Mouse (Mus musculus): Measurements from ENCODE around the gene Kcnv2. TPM values are rescaled to one million over a fixed set of nuclear protein-coding genes. Genes with fewer than 3 reads are reported as not detected.
A peak's percentile ranks its signal among the peaks of the same experiment; 100 is the strongest.

Gene Kcnv2
- total and polyA plus RNA-seq, 2 experiments from 2014 or later = 0.04 TPM; not detected in 1

DNA sequence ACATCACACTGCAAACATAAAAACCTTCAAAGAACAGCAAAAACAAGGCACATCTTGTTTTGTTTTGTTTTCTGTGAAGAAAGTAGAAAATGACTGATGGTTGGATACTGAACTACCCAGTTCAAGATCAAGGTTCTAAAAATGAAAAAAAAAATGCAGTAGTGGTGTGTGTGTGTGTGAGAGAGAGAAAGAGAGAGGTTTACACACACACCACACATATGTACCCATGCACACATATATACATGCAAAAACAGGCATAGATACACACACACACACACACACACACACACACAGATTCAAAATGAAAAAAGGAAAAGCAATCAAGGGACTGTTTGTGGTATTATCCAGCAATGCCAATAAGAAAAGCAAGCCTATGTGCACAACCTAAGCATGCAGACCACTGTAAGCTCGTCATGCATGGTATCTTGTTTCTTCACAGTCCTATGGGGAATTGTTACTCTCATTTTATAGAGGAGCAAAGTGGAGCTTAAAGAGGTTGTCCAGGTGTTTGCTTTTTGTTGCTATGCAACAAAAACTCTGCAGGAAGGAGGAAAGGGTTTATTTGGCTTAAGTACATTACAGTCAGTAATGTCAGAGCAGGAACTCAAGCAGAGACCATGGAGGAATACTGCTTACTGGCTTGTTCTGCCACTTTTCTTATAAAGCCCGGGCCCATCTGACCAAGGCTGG lies 57.5 kb downstream of the Kcnv2 start:
- WGBS = 70% methylated on average over 2 of the region's 2 CpGs
- Histone ChIP-seq H3K27me3 (ENCODE audit: control insufficient read depth, insufficient read depth, low read length) (no peaks in the 10 kb centered on the region), H3K9ac (replicated peaks; ENCODE audit: low read depth, low read length) (no peak overlapping the region), H3K4me2 (ENCODE audit: low read depth, low read length) (no peak overlapping the region), H3K36me3 (replicated peaks; ENCODE audit: control insufficient read depth, insufficient read depth, low read length) (no peaks in the 10 kb centered on the region), H3K27ac (ENCODE audit: low read depth) (no peak overlapping the region), H3K4me3 (ENCODE audit: low read depth, low read length) (no peak overlapping the region), H3K9me3 (replicated peaks; ENCODE audit: control insufficient read depth, low read length) (no peaks in the 10 kb centered on the region), H3K4me1 (ENCODE audit: control insufficient read depth, insufficient read depth) (peaks cover 10% of the 10 kb centered on the region; the same call in 1 of the 2 replicates)
- DNase-seq (ENCODE audit: low spot score) (no peak), ATAC-seq (ENCODE audit: insufficient read depth, low read depth) (no peak)
- no peak for TF ChIP-seq EP300 (IDR thresholded peaks at IDR 0.05; ENCODE audit: low read depth)
- no peak for TF ChIP-seq CTCF (IDR thresholded peaks at IDR 0.05; ENCODE audit: low read depth)

DNA sequence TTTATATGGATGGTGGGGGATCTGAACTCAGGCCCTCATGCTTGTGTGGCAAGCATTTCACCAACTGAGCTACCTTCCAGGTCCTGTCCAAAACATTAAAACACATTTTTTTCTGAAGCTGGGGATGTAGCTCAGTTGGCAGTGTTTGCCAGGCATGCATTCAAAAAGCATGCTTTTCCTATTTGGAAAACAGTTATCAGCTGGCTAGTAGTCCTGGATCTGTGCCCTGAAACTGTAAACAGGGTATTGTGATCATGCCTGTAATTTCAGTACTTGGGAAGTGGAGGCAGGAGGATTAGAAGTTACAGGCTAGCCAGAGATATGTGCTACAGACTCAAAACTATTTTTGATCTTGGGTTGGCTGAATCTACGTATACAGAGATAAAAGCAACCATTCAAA lies 59.7 kb downstream of the Kcnv2 start:
- ATAC-seq (ENCODE audit: insufficient read depth, low read depth) (no peak), DNase-seq (ENCODE audit: low spot score) (peak; percentile 14)
- H3K4me1 ChIP-seq (ENCODE audit: control insufficient read depth, insufficient read depth) = peaks cover 10% of the 10 kb centered on the region; the same call in 1 of the 2 replicates
- WGBS = 16% methylated on average over 1 of the region's 1 CpGs
- H3K27me3 ChIP-seq (ENCODE audit: control insufficient read depth, insufficient read depth, low read length) = no peaks in the 10 kb centered on the region
- no peaks in the 10 kb centered on the region for H3K9me3 ChIP-seq (replicated peaks; ENCODE audit: control insufficient read depth, low read length)
- TF ChIP-seq CTCF (IDR thresholded peaks at IDR 0.05; ENCODE audit: low read depth) (no peak), EP300 (IDR thresholded peaks at IDR 0.05; ENCODE audit: low read depth) (no peak)
- no peak overlapping the region for H3K4me2 ChIP-seq (ENCODE audit: low read depth, low read length)
- H3K36me3 ChIP-seq (replicated peaks; ENCODE audit: control insufficient read depth, insufficient read depth, low read length) = peaks cover 18% of the 10 kb centered on the region
- H3K4me3 ChIP-seq (ENCODE audit: low read depth, low read length) = no peak overlapping the region
- no peak overlapping the region for H3K27ac ChIP-seq (ENCODE audit: low read depth)
- no peak overlapping the region for H3K9ac ChIP-seq (replicated peaks; ENCODE audit: low read depth, low read length)

- 88% methylated on average over 5 of the region's 5 CpGs for WGBS
- Histone ChIP-seq H3K4me2 (ENCODE audit: low read depth, low read length) (no peak overlapping the region), H3K36me3 (replicated peaks; ENCODE audit: control insufficient read depth, insufficient read depth, low read length) (peaks cover 28% of the 10 kb centered on the region), H3K27me3 (ENCODE audit: control insufficient read depth, insufficient read depth, low read length) (no peaks in the 10 kb centered on the region), H3K27ac (ENCODE audit: low read depth) (no peak overlapping the region), H3K4me3 (ENCODE audit: low read depth, low read length) (no peak overlapping the region), H3K4me1 (ENCODE audit: control insufficient read depth, insufficient read depth) (peaks cover 10% of the 10 kb centered on the region; the same call in 1 of the 2 replicates), H3K9me3 (replicated peaks; ENCODE audit: control insufficient read depth, low read length) (no peaks in the 10 kb centered on the region), H3K9ac (replicated peaks; ENCODE audit: low read depth, low read length) (no peak overlapping the region)
- no peak for ATAC-seq (ENCODE audit: insufficient read depth, low read depth)
- no peak for TF ChIP-seq EP300 (IDR thresholded peaks at IDR 0.05; ENCODE audit: low read depth)
- no peak for TF ChIP-seq CTCF (IDR thresholded peaks at IDR 0.05; ENCODE audit: low read depth)
- DNase-seq (ENCODE audit: low spot score) = no peak
Observed at GRCm38 (mm10) chr19:27383266-27383665, 60.9 kb downstream of the Kcnv2 start.

- Histone ChIP-seq H3K4me3 (ENCODE audit: low read depth, low read length) (no peak overlapping the region), H3K27me3 (ENCODE audit: control insufficient read depth, insufficient read depth, low read length) (no peaks in the 10 kb centered on the region), H3K4me1 (ENCODE audit: control insufficient read depth, insufficient read depth) (peaks cover 10% of the 10 kb centered on the region; the same call in 1 of the 2 replicates), H3K9ac (replicated peaks; ENCODE audit: low read depth, low read length) (no peak overlapping the region), H3K4me2 (ENCODE audit: low read depth, low read length) (no peak overlapping the region), H3K9me3 (replicated peaks; ENCODE audit: control insufficient read depth, low read length) (no peaks in the 10 kb centered on the region), H3K27ac (ENCODE audit: low read depth) (no peak overlapping the region), H3K36me3 (replicated peaks; ENCODE audit: control insufficient read depth, insufficient read depth, low read length) (peaks cover 41% of the 10 kb centered on the region)
- no peak for DNase-seq (ENCODE audit: low spot score)
- no peak for TF ChIP-seq EP300 (IDR thresholded peaks at IDR 0.05; ENCODE audit: low read depth)
- no peak for TF ChIP-seq CTCF (IDR thresholded peaks at IDR 0.05; ENCODE audit: low read depth)
- no peak for ATAC-seq (ENCODE audit: insufficient read depth, low read depth)
Observed at GRCm38 (mm10) chr19:27385304-27385703, 62.9 kb downstream of the Kcnv2 start.

Other genes starting within 250 kb of the Kcnv2 start
- 104 and 107 TPM in 2 replicates for gene Vldlr, start 106.1 kb upstream of the Kcnv2 start, total RNA-seq (2014; rRNA removed; ENCODE audit: low replicate concordance)
- 38.6 and 40.0 TPM in 2 replicates for gene Vldlr, start 106.1 kb upstream of the Kcnv2 start, polyA plus RNA-seq (2015; fragmentation: Nextera tagmentation; extraction: Ambion mirVana)
- gene Pum3, start 107.2 kb downstream of the Kcnv2 start, total RNA-seq (2014; rRNA removed; ENCODE audit: low replicate concordance) = 4.5 and 5.0 TPM in 2 replicates
- 34.9 and 53.3 TPM in 2 replicates for gene Pum3, start 107.2 kb downstream of the Kcnv2 start, polyA plus RNA-seq (2015; fragmentation: Nextera tagmentation; extraction: Ambion mirVana)

Measured in heart, postnatal 0 days (tissue).